Mouse (Mus musculus): Measurements from ENCODE around the gene Grin2b.

The Grin2b gene

GRCm38 (mm10) chr6:136010290-136011037 lies 162.8 kb downstream of the Grin2b start:
- no peak for DNase-seq (ENCODE audit: low read depth, low spot score)

GRCm38 (mm10) chr6:136008120-136008519 lies 165.2 kb downstream of the Grin2b start:
- DNase-seq (ENCODE audit: low read depth, low spot score): no peak

GRCm38 (mm10) chr6:135994691-135995090 lies 178.6 kb downstream of the Grin2b start:
- DNase-seq (ENCODE audit: low read depth, low spot score): no peak

GRCm38 (mm10) chr6:135993897-135994296 lies 179.4 kb downstream of the Grin2b start:
- no peak for DNase-seq (ENCODE audit: low read depth, low spot score)

- no peak for DNase-seq (ENCODE audit: low read depth, low spot score)
These were observed 179.9 kb downstream of the Grin2b start for GRCm38 (mm10) chr6:135993378-135993777.

GRCm38 (mm10) chr6:135976106-135976505 lies 197.2 kb downstream of the Grin2b start:
- DNase-seq (ENCODE audit: low read depth, low spot score): no peak

GRCm38 (mm10) chr6:135972481-135972880 lies 200.8 kb downstream of the Grin2b start:
- no peak for DNase-seq (ENCODE audit: low read depth, low spot score)

GRCm38 (mm10) chr6:135971481-135971880 lies 201.8 kb downstream of the Grin2b start:
- no peak for DNase-seq (ENCODE audit: low read depth, low spot score)

GRCm38 (mm10) chr6:135970716-135971318 lies 202.5 kb downstream of the Grin2b start:
- no peak for DNase-seq (ENCODE audit: low read depth, low spot score)

GRCm38 (mm10) chr6:135961766-135962165 lies 211.5 kb downstream of the Grin2b start:
- no peak for DNase-seq (ENCODE audit: low read depth, low spot score)

GRCm38 (mm10) chr6:135959629-135960028 lies 213.7 kb downstream of the Grin2b start:
- no peak for DNase-seq (ENCODE audit: low read depth, low spot score)

GRCm38 (mm10) chr6:135951666-135952065 lies 221.6 kb downstream of the Grin2b start:
- DNase-seq (ENCODE audit: low read depth, low spot score): no peak

GRCm38 (mm10) chr6:135945511-135945910 lies 227.8 kb downstream of the Grin2b start:
- no peak for DNase-seq (ENCODE audit: low read depth, low spot score)

- DNase-seq (ENCODE audit: low read depth, low spot score): no peak
These were observed 229.0 kb downstream of the Grin2b start for GRCm38 (mm10) chr6:135944358-135944757.

- DNase-seq (ENCODE audit: low read depth, low spot score): no peak
These were observed 230.1 kb downstream of the Grin2b start for GRCm38 (mm10) chr6:135943121-135943617.

- no peak for DNase-seq (ENCODE audit: low read depth, low spot score)
These were observed 240.4 kb downstream of the Grin2b start for GRCm38 (mm10) chr6:135932924-135933323.

GRCm38 (mm10) chr6:135932400-135932920 lies 240.9 kb downstream of the Grin2b start:
- DNase-seq (ENCODE audit: low read depth, low spot score): no peak

- no peak for DNase-seq (ENCODE audit: low read depth, low spot score)
These were observed 255.6 kb downstream of the Grin2b start for GRCm38 (mm10) chr6:135917676-135918075.

GRCm38 (mm10) chr6:135914608-135915007 lies 258.7 kb downstream of the Grin2b start:
- DNase-seq (ENCODE audit: low read depth, low spot score): no peak

- DNase-seq (ENCODE audit: low read depth, low spot score): no peak
These were observed 261.2 kb downstream of the Grin2b start for GRCm38 (mm10) chr6:135912114-135912513.

GRCm38 (mm10) chr6:135911131-135911530 lies 262.2 kb downstream of the Grin2b start:
- DNase-seq (ENCODE audit: low read depth, low spot score): no peak

- peak; percentile 38 for DNase-seq (ENCODE audit: low read depth, low spot score)
These were observed 265.6 kb downstream of the Grin2b start for GRCm38 (mm10) chr6:135907540-135908320.

All from CD4-positive, CD25-positive, alpha-beta regulatory T cell, adult 2 months (primary cell).